Mouse (Mus musculus): Measurements from ENCODE around the gene Ccdc162. TPM values are rescaled to one million over a fixed set of nuclear protein-coding genes. Genes with fewer than 3 reads are reported as not detected.

The Ccdc162 gene
- total RNA-seq, 2 experiments from 2014 or later: 0.78 to 0.80 TPM

DNA sequence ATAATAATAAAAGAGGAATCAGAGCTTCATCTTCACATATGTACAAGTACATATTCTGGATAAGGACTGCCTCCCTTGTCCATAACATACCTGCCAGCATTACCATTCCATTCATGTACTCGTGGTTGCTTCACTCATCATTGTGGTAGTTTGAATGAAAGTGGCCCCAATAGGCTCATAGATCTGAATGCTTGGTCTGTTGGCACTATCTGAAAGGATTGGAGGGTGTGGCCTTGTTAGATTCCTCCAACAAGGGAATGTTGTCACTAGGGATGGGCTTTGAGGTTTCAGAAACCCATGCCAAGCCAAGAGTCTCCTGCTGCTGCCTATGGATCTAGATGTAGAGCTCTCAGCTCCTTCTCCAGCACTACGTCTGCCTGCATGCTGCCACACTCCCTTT is 180.4 kb downstream of the Ccdc162 start:
- no peak for DNase-seq

DNA sequence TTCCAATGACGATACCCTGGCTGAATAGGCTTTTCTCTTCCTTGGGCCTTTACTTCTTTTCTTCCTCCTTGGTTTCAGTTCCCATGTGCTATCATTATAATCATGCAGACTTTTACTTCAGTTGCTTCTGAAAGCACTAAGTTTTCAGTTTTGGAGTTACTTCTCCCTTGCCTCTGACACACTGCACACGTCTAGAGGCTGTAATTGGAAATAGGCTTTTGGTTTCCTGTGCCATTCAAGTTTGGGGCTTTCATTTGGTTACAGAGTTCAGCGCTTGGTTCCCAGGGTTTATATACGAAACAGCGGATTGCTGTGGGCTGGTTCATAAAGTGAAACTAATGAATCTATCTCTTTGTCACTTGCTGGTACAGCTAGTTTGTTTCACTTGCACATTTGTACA is 186.5 kb downstream of the Ccdc162 start:
- no peak for DNase-seq

DNA sequence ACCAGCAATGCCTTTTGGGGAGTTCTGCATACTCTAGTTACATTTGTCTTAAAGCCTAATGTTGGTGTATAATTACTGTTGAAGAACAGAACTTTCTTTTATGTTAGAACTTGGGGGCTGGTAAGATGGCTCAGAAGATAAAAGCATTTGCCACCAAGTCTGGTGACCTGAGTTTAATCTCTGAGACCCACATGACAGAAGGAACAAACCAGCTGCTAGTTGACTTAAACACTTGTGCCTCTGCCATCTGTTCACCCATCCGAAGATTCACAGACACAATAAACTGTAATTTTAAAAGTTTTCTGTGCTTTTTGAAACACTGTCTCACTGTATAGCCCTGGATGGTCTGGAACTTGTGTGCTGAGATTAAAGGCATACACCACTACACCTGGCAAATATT is 190.7 kb downstream of the Ccdc162 start:
- DNase-seq: no peak

DNA sequence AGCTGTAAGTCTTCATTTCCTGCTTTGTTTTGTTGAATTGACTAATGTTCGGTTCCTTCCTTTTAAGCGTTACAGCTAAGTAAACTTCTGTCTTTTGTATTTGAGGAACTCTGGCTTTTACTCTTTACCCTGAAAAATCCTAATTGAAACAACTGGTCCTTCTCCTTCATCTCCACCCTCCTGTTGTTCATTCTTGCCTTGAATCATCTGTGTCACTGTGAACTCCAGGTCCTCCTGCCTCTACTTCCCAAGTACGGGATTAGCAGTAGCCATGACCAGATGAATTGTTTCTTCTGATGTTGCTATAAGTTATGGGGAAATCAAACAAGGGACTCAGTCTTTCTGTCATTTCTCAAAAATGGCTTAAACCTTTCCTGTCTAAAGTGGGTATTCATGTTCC is 193.0 kb downstream of the Ccdc162 start:
- DNase-seq: no peak

DNA sequence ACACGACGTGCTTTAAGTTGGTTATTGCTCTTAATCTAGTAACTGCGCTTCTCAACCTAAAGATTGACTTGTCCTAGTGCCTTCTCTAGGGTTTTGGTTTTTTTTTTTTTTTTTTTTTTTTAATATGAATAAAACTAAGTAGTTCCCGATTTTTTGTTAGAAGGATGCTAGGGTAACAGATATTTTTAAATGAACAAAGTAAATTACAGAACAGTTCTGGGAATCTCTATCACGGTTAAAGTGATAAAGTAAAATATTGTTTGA is 196.1 kb downstream of the Ccdc162 start:
- DNase-seq: no peak

DNA sequence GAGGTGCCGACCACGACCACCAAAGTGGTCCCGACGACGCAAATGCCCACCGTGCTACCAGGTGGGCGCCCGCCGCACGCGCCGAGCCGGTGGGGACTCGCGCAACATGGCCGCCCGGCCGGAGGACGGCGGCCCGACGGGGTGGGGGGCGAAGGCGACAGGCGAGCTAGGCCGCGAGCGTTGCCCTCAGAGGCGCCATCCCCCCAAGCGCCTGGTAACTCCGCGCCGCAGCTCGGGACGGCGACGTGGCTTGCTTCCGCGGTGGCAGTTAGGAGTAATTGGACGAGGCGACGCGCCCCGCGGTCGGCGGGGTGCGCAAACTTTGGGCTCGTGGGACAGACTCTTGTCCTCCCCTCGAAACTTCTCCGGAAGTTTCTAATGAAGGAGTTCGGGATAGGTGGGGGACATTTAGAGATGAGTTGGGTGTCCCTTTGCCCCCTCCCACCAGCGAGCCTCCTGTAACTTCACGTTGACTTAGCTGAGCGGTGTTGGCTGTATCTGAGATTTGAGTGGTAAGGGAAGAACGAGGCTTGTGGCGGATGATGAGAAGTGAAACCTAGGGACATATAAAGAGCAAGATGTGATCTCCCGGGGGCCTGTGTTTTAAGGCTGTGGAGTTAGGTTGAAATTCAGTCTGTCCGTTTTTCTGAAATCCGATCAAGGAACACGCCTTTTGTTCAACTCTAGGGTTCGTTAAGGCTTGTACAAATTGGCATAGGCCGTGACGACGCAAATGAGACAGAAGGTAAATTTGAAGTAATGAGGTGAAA is 196.6 kb downstream of the Ccdc162 start:
- DNase-seq: peak; percentile 38 to 45

DNA sequence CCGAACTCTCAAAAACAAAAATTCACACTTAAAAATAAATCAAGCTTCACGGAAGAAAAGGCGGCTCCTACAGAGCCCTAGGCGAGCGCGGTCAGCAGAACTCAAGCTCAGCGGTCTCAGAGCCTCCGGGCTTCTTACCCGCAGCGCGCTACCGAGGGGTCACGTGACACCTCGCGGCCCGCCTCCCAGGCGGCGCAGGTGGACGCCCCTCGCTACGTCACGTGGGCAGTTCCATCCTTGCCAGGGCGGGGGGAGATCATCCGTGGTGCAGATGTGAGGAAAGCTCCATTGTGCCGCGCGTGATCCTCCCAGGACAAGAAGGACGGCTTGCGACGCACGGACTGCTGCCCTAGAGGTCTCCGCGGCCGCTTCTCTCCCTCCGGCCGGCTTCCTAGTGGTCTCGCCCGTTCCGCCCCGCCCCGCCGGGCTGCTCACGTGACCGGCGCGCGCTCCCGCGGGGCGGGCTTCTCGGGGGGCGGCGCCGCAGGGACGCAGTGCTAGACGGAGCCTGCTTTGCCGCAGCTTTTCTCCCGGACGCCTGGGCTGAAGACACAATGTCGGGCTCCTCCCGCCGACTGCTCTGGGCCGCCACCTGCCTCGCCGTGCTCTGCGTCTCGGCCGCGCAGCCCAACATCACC is 197.3 kb downstream of the Ccdc162 start, which contains the start of gene Cd164:
Gene Cd164, plus strand, starts transcription at position 434 of the 638 bp plus-strand sequence.
- DNase-seq: peak; percentile 89 to 92

DNA sequence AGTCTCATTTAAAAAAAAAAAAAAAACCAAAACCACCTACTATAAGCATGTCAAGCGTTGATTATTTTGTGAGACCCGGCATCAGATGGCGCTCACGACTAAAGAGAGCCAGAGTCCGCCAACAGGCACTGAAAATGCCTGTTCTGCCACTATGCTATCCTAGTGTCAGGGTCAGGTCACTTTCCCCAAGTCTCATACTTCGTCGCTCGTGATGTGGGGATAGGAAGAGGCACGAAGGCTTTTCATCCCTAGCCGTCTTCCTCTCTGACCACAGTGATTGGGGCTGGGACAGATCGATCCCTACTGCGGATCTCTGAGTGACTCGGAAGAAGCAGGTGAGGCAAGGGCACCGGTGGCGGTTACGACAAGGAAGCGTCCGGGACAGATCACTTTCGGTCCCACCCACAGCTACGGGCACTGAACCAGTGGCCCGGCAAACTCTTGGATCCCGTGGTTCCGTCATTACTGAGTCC is 197.9 kb downstream of the Ccdc162 start:
- peak in 1 of 2 experiments; percentile 63 for DNase-seq

DNA sequence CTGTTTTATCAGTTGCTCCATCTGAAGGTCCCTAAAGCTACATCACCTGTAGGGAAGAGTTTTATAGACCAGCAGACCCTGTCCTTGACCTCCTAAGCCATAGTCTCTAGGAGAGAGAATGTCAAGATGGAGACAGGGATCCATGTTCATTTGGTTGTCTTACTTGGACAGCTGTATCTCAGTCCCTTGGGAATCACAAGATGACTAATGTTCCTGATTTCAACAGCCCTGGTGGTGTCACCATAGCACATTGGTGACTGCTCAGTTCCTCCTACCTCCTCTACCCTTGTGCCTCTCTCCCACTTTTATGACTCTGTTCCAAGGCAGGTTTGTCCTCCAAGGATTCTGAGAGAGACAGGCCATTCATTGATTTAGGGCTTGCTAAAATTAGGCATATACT is 201.5 kb downstream of the Ccdc162 start:
- no peak for DNase-seq

DNA sequence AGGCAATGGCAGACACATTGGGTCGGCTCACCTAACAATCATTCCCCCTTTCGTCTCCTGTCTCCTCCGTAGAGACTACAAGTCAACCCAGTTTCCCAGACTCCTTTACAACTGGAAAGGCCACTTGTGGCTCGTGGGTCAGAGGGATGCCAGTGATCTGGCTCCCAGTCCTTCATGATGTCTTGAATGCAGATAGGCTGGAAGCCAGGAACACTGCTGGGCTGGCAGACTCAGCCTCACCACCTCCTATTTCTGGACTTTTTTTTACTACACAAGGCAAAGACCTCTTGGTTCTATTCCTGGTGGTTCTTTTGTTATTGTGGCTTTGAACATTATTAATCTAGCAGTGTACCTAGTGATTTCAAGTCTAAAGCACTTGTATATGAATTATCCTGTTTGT is 202.1 kb downstream of the Ccdc162 start:
- no peak for DNase-seq

DNA sequence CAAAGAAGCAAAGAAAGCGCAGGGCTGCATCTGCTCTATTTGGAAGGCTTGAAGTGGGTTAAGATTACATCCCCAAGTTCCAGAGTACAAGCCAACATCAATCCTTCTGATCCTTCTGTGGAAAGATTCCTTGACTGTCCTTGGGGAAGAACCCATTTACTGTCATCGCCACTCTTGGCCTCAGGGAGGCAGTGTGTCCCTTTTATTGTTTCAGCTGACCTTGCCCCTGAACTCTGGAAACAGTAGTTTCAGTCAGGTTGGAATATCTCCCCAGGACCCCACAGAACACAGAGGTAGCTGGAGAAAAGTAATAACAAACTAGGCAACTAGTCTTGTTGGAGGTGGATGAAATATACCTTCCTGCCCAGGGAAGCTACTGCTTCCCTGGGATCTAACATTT is 207.3 kb downstream of the Ccdc162 start:
- DNase-seq: no peak

DNA sequence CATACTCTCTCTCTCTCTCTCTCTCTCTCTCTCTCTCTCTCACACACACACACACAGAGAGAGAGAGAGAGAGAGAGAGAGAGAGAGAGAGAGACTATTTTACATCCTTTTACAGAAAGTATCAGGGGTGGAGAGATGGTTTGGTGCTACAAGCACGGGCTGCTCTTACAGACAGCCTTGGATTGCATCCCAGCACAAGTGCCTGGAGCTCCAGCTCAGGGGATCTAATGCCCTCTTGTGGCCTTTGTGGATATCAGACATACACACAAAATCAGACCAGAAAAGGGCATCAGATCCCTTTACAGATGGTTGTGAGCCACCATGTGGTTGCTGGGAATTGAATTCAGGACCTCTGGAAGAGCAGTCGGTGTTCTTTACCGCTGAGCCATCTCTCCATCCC is 211.0 kb downstream of the Ccdc162 start:
- peak; percentile 47 to 54 for DNase-seq

DNA sequence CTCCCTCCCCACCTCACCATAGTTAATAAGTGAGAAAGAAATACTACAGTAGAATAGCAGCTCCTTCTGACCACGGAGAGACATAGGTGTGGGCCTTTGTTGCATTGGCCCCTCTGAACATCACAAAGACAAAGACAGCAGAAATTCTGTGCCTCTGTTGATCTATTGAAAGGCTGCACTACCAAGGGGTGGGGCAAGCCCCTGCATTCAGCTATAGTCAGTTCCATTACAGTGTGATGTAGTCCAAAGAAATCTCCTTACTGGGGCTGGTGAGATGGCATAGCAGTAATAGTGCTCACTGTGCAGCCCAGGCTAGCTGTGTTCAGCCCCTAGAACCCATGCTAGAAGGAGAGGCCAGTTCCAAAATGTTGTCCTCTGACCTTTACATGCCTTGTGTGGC is 211.4 kb downstream of the Ccdc162 start:
- no peak for DNase-seq

DNA sequence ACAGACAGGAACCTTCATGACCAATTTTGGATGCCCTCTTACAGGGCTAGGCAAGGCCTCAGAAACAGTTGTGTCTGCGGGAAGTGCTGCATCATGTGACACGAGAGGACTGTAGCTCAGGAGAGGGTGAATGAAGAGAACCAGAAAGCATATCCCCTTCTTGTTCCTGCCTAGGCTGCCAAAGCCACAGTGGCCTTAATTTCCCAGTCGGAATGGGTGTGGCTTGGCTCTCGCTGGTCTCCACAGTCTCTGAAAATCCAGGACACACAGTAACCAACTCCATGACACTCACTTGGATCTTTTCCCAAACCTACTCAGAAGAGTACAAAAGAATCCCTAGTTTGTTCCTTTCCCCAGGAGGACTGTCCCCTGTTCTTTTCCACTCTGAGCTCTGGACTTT is 215.5 kb downstream of the Ccdc162 start:
- DNase-seq: peak; percentile 21 to 38

DNA sequence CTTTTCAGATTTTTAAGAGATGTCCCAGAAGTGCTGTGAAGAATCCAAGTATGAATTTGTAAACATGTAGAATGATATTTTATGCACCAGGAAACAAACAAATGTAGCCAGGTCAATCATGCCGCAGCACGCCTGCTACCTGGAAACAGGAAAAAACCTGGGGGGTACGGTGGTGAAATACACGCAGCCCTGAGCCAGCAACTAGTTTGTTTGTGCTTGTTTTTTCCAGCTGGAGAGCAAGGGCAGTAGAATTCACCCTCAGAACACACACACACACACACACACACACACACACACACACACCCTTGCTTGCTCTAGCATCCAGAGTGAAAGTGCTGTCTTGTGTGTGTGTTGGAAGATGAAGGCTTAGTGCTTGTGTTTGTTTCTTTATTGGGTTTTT is 225.3 kb downstream of the Ccdc162 start:
- no peak for DNase-seq

DNA sequence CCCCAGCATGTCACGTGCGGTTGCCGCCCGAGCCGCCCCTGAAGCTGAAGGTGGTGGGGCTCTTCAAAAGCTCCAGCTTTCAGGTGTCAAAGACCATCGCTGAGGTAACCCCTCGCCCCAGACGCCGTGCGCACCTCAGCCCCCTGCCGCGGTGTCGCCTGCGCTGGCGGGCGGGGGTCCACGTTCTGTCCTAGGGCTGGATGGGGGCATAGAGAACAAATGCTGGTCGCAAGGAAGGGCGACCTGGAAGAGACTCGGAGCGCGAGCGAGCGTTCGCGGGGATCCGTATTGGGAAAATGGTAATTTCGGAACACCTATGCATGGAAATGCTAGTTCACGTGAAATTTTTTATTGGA is 225.9 kb downstream of the Ccdc162 start:
- no peak for DNase-seq

DNA sequence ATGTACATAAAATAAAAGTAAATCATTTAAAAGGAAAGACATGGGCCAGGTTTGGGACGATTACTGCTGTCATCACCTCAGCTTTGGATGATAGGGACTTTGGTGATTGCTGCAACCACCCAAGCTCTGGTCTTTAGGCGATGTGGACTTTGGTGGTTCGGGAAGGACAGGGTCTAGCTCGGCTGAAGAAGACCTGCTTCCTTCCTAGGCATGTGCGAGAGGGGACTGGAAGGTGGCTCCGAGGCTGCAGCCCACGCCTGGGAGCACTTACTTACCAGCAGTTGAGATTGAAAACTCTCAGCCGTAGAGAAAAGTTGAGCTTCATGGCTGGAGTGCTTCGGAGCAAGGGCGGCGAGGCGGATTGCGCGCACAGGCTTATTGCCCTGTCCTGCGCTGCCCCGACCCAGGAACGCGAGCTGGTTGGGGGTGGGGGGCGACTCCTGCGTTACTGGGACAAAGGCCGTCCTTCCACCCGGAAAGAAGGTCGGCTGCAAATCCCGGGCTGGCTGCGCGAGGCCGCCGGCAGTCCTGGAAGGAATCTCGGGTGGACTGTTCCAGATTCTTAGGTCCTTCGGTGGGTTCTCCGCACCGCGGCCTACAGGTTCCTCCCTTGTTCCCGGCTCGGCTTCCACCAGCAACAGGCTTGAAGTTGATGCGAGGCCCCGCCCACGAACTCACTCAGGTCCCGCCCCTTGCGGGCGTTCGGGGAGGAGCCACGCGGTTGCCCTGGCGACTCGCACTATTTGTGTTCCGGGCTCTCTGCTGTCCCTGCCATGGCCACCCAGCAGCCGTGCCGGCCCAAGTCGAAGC is 226.5 kb downstream of the Ccdc162 start, which contains the start of the genes Smpd2 and Ppil6:
Gene Smpd2, minus strand, starts transcription at position 662 of the 810 bp plus-strand sequence.
Gene Ppil6, plus strand, starts transcription at position 732 of the 810 bp plus-strand sequence.
- DNase-seq: peak; percentile 93

DNA sequence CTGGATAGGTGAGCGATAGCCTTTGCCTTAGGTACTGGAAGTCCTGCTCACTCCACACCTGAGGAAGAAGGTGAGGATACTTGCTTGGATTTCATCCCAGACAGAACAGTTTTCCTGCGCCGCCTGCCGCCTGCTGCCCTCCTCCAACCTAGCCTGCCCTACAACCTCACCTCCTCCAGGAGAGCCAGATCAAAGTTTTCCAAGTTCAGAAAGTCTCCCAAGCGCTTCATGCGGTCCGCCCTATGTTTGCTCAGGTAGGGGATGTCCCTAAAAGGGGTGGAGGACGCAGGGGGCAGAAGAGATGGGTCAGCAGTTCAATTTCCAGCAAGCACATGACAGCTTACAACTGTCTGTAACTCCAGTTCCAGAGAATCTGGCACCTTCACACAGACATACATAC is 227.1 kb downstream of the Ccdc162 start:
- no peak for DNase-seq

DNA sequence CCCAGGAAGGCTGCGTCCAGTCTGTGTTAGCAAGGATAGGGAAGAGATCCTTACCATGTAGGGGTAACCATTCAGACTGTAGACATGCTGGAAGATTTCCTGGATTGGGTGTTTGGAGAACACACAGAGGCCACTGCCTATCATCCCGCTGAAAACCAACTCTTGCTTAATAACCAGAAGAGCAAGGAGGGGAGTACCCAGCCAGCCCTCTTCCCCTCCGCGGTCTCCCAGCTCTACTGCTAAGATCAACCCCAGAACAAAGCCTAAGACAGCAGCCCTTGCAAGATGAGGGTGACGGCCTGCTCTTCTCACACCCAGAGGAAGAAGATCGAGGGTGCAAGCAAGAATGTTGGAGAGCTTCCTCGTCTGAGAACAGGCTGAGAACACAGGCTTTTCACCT is 227.6 kb downstream of the Ccdc162 start:
- no peak for DNase-seq

Measured in layer of hippocampus, postnatal 36 days (tissue).